Mouse (Mus musculus): ENCODE measurements around the gene Adgrd1.

Gene Adgrd1

GRCm38 (mm10) chr5:129096511-129096910, at the start of gene Adgrd1:
TSS of gene Adgrd1 (plus strand) at chr5:129096750.
- no peak for DNase-seq (ENCODE audit: low read depth in 2 of 2, low spot score in 2 of 2)

GRCm38 (mm10) chr5:129049372-129049771, 47.2 kb upstream of the Adgrd1 start:
- no peak for DNase-seq (ENCODE audit: low read depth in 2 of 2, low spot score in 2 of 2)

- no peak for DNase-seq (ENCODE audit: low read depth in 2 of 2, low spot score in 2 of 2)
Observed at GRCm38 (mm10) chr5:129051910-129052309, 44.6 kb upstream of the Adgrd1 start.

- DNase-seq (ENCODE audit: low read depth in 2 of 2, low spot score in 2 of 2): no peak
Observed at GRCm38 (mm10) chr5:129052636-129053355, 43.8 kb upstream of the Adgrd1 start.

GRCm38 (mm10) chr5:129054675-129055284, 41.8 kb upstream of the Adgrd1 start:
- no peak for DNase-seq (ENCODE audit: low read depth in 2 of 2, low spot score in 2 of 2)

- no peak for DNase-seq (ENCODE audit: low read depth in 2 of 2, low spot score in 2 of 2)
Observed at GRCm38 (mm10) chr5:129059116-129059515, 37.4 kb upstream of the Adgrd1 start.

GRCm38 (mm10) chr5:129061579-129061978, 35.0 kb upstream of the Adgrd1 start:
- no peak for DNase-seq (ENCODE audit: low read depth in 2 of 2, low spot score in 2 of 2)

- peak; percentile 58 to 73 for DNase-seq (ENCODE audit: low read depth in 2 of 2, low spot score in 2 of 2)
Observed at GRCm38 (mm10) chr5:129063037-129063791, 33.3 kb upstream of the Adgrd1 start.

GRCm38 (mm10) chr5:129063792-129064087, 32.8 kb upstream of the Adgrd1 start:
- no peak for DNase-seq (ENCODE audit: low read depth in 2 of 2, low spot score in 2 of 2)

GRCm38 (mm10) chr5:129064186-129064585, 32.4 kb upstream of the Adgrd1 start:
- no peak for DNase-seq (ENCODE audit: low read depth in 2 of 2, low spot score in 2 of 2)

- no peak for DNase-seq (ENCODE audit: low read depth in 2 of 2, low spot score in 2 of 2)
Observed at GRCm38 (mm10) chr5:129065301-129065700, 31.2 kb upstream of the Adgrd1 start.

- no peak for DNase-seq (ENCODE audit: low read depth in 2 of 2, low spot score in 2 of 2)
Observed at GRCm38 (mm10) chr5:129065946-129066345, 30.6 kb upstream of the Adgrd1 start.

- no peak for DNase-seq (ENCODE audit: low read depth in 2 of 2, low spot score in 2 of 2)
Observed at GRCm38 (mm10) chr5:129066541-129067230, 29.9 kb upstream of the Adgrd1 start.

- DNase-seq (ENCODE audit: low read depth in 2 of 2, low spot score in 2 of 2): no peak
Observed at GRCm38 (mm10) chr5:129067231-129067834, 29.2 kb upstream of the Adgrd1 start.

GRCm38 (mm10) chr5:129071761-129072280, 24.7 kb upstream of the Adgrd1 start:
- DNase-seq (ENCODE audit: low read depth in 2 of 2, low spot score in 2 of 2): no peak

GRCm38 (mm10) chr5:129073404-129073803, 23.1 kb upstream of the Adgrd1 start:
- DNase-seq (ENCODE audit: low read depth in 2 of 2, low spot score in 2 of 2): no peak

- no peak for DNase-seq (ENCODE audit: low read depth in 2 of 2, low spot score in 2 of 2)
Observed at GRCm38 (mm10) chr5:129076098-129076497, 20.5 kb upstream of the Adgrd1 start.

GRCm38 (mm10) chr5:129077240-129077639, 19.3 kb upstream of the Adgrd1 start:
- DNase-seq (ENCODE audit: low read depth in 2 of 2, low spot score in 2 of 2): no peak

- no peak for DNase-seq (ENCODE audit: low read depth in 2 of 2, low spot score in 2 of 2)
Observed at GRCm38 (mm10) chr5:129081521-129081920, 15.0 kb upstream of the Adgrd1 start.

- no peak for DNase-seq (ENCODE audit: low read depth in 2 of 2, low spot score in 2 of 2)
Observed at GRCm38 (mm10) chr5:129085153-129085552, 11.4 kb upstream of the Adgrd1 start.

Measured in CD8-positive naive resting alpha-beta T cell, adult 2 months (primary cell).